Mouse (Mus musculus) layer of hippocampus, adult 9-11 months (tissue): ENCODE measurements around the gene Cep78.

Experiments
- DNase-seq: peaks from one replicate; pipeline ENCODE4 v3.0.0; 2022

Gene Cep78

DNA sequence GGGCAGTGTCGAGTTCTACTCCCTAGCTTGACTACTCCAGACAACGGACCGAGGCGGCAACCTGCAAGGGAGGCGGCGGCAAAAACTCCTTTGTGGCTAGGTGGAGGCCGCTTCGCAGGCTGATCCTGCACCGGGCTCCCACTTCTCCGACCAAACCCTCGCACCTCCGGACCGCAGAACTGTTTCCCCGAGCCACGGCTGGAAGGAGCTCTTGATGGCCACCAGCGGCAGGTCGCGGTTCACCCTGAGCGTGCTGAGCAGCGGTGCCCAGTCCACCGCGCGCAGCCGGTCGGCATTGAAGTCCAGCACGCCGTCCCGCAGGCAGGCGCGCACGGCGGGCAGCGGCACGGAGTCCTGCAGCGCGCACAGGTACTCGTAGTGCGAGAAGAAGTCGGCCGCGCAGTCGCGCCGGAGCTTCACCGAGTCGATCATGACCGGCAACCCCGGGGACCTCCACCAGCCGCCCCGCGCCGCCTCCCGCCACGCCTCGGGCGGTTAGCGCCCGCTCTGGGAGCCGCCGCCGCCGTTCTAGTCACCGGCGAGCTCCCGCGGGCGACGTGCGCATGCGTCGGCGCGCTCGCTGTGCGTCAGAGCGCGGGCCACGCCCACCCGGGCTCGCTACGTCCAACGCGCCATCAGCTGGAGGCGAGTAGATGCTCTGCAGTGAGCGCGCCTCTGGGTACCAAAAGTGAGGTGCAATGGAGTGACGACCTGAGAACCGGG lies at the start of gene Cep78:
Gene Cep78 (minus strand): TSS at position 541 of the 723 bp plus-strand sequence.
- peak; percentile 91 for DNase-seq

DNA sequence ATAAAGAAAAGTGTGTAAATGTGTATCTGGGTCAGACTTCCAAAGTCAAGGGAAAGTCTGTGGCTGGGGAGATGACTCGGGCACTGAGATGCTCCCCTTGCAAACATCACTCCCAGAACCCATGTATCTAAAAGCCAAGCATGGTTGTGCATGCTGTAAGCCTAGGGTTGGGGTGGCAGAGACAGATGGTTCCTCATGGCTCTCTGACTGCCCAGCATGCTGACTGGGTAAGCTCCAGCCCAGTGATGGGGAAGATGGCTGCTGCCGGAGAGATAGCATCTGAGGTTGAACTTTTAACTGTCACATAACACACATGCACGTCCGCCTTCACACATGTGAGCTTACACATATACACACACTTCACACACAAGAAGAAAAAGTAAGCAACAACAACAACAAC lies 46.5 kb upstream of the Cep78 start:
- DNase-seq = no peak

DNA sequence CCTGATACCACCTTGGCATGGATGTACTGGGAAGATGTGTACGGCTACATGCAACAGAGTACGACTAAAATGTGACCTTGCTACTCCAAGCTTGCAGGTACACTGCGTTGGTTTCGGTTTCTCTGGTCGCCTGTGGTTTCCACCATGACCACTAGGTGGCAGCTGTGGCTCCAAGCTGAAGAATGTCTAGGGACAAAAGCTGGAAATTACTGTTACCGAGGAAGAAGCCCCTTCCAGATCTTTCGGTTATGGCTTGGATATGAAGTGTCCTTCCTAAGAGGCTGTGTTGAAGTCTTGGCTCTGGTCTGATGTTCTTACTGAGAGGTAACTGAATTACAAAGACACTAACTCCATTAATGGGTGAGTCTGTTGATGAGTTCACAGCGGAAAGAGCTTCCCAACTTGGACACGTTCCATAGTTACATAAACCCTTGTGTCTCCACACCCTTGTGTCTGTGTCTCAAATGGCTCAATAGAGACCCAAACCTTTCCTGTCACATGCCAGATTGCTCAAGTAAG lies 44.5 kb upstream of the Cep78 start:
- DNase-seq = peak; percentile 70

DNA sequence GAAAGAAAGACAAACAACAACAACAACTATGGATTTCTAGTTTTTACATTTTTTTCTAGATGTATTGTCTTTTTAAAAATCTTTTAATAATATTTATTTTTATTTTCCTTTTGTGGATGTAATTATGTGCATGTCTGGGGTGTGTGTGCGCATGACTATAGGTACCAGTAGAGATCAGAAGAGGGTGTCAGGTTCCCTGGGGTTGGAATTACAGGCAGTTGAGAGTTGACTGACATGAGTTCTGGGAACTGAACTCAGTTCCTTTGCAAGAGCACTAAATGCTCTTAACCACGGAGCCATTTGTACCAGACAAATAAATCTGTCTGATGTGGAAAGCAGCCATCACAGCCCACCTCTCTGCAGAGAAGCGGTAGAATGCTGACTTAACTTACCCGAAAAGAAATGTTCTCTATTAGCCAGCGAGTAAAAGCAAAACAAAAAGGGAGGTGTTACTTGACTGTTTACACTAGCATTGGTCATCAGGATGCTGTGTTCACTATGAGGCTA lies 44.0 kb upstream of the Cep78 start:
- DNase-seq = peak; percentile 6

DNA sequence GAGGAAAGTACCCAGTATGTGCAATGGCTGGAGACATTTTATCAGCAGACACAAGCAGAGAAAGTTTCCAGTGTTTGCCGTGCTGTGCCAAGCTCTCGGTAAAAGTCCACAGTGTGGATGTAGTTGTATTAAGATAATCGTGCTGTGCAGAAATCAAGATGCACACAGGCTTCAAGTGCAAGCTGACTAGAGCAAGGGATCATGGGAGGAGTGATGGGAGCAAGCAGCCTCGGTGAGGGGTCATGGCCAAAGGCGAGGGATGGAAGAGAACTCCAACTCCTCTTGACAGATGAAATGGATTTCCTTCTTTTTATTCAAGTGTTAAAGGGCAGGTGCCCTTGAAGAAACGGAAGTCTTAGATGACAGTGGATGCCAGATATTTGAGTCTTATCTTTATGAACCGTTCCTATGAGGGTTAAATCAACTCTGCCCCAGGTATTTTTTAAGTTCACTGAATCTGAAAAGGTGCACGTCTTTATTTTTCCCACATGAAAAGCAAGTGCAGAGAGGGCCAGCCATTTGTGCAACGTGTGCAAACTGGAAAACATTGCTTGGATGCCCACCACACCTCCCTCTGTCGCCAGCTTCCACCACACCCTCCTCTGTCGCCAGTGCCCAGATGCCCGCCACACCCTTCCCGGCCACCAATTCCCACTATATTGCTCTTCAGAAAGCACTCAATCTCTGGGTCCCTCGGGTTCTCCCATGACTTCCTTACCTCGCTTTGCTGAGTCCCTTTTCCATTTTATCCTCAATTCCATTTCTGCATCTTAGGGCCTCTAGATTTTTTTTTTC lies 43.3 kb upstream of the Cep78 start:
- no peak for DNase-seq

DNA sequence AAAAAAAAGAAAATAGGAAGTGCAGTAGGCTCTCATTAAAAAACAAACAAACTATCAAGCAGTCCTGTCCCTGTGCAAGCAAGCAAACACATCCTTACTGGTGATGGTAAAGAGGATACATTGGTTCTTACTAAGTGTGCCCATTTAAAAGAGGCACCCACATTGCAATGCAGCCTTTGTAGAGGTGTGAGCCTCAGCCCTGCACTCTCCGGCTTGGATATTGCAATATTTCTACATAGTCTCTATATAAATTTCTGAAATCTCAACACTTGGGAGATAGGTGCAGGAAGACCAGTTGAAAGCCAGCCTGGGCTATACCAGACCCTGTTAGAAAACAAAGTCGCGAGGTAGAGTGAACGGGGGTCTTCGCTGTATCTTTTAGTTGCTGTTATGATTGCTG lies 41.5 kb upstream of the Cep78 start:
- DNase-seq = no peak

DNA sequence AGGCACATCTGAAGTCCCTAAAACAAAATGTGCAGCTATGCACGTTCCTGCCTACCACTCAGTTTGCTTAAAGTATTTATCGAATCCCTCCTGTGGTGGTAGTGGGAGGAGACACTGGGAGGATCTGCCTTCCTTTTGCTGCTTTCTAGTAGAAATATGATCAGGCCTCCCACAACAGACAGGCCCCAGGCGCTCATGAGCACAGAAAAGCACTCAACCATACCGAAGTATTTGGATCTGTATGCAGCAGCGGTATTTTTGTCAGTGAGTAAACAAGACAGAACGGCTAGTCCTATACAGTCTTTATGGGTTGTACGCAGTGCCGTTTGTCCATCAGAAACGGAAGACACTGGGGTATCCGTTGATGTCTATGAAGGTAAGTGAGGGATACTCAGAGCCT lies 37.4 kb upstream of the Cep78 start:
- DNase-seq = no peak

DNA sequence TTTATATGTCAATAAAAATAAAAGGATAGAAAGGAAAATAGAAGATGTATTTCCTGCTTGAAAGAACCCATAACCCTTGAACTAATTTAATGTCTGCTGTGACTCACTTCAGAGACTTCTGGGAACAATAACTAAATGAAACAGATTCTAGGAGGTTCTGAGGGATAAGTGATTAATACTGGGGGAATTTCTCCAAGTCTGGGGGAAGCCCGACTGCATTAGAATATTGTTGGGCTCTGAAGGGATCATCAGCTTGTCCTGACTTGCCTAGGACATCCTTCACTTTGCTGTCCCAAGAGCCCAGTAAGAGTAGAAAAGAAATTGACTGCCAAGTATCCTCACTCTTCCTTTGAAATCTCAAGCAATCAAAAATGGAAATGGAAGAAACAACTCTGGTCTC lies 31.4 kb upstream of the Cep78 start:
- no peak for DNase-seq

DNA sequence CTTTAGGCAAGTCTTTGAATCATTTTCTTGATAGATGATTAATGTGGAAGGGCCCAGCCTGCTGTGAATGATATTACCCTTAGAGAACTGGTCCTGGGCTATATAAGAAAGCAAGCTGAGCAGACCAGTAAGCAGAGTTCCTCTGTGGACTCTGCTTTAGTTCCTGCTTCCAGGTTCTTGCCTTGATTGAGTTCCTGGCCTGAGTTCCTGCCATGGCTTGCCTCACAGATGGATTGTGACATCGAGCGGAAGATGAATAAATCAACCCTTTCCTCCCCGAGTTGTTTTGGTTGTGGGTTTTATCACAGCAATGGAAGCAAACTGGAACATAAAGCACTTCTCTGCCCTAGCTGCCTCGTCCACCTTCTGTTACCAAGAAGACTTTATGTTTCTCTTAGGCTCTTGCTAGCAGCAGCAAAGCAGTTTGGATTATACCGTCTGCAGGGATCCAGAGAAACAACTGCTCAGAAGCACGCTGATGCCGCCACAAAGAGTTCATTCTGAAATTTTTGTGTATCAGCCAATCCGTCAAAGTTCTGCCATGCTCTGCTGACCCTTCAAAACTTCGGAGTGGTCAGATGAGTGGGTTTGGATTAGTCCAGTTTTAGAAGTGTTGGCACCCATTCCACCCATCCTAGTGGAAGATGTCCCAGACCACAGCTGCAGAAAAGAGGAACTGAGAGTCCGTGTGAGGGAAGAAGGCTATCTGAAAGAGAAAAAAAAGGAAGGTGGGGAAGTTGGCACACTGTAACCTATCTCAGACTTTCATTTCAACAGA lies 30.6 kb upstream of the Cep78 start:
- DNase-seq = peak; percentile 58

DNA sequence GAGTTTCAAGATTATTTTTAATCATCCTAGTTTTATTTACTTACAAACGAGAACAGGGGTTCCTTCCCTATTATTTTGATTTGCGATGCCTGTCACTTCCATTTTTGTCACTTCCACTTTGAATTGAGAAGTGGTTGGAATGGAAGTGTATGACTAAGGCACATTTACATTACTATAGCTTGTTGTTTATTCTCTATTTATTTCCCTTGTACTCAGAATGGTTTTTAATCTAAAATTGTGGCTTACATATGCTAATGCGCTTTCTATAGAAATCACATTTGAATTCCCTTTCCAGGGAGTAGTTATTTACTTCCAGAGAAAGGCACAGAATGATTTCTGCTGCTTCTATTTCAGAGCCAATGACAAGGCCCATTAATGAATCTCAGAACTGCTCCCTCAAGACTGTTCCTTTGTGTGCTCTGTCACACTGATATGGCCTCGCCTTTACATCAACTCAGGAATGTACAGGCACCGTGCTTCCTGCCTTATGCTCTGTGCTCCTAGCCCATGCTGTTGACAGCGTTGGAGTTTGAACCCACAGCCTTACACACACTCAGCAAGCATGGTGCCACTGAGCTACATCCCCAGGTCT lies 25.1 kb upstream of the Cep78 start:
- DNase-seq = no peak

DNA sequence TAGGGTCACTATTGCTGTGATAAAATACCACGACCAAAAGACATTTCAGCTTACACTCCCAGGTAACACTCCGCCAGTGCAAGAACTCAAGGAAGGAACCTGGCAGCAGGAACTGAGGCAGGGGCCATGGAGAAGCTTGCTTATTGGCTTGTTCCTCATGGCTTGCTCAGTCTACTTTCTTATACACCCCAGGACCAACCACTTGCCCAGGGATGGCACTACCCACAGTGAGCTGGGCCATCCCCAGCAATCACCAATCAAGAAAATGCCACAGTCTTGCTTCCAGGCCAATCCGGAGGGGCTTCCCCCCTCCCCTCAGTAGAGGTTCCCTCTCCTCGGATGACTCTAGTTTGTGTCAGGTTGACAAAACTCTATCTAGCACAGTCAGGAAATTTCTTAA lies 24.3 kb upstream of the Cep78 start:
- no peak for DNase-seq

DNA sequence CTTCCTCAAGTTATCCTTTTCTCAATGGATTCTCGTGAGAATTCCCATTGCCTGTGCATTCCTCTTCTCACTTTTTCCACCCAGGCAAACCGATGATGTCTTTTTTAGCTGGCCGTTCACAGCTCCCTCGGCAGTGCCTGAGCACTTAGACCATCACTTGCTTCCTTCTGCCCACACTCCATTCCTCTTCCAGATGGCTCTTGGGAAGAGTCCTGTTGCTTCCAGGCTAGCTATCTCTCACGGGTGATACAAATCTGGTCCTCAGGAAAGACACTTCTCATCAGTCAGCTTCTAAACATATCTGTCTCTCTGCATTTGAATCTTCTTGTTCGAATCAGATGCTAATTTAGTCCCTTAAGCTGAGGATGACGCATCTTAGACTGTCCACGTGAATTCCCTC lies 22.3 kb upstream of the Cep78 start:
- DNase-seq = no peak

DNA sequence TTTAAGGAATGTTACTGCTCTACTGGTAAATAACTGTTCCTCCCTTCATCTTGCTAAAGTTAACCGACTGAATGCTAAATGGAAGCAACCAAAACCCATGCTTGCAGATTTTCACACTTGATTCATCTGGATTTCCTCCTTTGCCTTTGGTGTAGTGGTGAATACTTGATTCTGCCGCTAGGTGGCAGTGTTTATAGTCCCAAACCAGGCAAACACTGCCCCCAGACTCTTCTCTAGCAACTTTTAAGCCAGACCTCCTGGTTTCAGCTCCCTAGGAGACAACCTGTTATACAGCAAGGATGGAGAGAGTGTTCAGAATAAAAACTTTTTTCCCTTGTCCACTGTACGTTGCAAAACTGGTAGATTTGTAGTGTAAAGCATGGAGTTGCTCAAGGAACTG lies 13.4 kb upstream of the Cep78 start:
- peak; percentile 61 for DNase-seq

DNA sequence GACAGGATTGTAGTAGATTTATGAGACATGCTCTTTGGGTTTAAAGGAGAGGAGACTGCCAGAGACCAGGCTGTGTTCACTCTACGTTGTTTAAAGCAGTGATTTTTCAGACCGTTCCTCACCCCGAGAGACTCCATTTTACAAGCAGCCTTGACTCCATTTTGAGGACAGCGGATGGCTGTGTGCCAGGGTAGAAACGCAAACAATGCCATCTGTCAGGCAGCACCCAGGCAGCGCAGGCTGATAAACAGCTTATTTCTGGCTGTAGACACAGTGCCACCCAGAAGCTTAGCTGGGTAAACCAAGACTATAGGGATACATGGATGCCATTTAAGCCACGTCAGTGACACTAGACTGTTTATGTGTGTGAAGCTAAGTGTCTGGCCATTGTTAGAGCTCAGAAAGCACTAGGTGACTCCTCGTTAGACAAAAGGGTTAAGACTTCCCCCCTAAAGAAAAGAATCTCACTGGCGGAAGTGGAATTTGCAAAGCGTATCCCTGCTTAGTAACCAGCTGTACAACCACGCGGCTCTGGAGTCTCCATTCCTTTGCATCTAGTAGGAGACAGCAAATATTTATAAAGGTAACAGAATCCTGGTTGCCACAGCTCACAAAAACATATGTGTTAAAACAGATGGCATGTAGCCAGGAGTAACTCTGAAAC lies 12.2 kb upstream of the Cep78 start:
- DNase-seq = peak; percentile 84

DNA sequence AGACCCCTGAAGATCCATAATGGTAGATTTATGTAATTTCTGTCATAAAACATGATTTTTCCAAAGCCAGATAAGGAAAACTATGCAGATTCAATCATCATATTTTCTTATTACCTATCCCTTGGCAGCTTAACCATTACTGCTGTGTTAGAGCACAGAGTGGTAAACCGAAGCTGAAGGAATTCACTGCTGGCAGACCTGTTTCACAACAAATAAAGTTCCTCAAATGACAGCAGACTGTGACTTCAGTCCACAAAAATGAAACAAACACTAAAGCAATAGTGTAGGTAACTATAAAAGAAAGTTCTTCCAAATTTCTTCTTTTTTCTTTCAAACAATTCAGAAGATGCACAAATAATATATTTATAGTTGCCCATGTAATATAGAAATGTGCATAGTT lies 5.3 kb upstream of the Cep78 start:
- DNase-seq = no peak

DNA sequence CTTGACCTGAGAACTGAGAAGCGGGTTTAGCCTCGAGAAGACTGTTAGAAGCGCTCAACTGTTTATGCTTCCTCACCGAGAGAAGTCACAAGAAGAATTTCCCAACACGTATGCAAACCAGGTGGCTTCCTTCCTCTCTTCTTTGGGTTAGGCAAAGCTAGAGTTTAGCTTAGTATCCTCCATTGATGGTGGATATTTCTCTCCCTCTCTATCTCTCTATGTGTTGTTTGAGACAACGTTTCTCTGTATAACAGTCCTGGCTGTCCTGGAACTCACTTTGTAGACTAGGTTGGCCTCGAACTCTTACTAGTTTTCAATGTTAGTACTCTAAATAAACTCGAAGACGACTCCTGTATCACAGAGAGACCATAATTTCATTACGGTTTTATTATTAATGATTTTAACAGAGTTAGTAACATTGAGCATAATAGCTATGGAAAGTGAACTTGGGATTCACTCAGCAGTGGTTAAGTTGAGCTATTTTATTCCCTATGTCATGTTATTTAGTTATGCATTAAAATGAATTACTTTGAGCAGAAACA lies 454 bp upstream of the Cep78 start:
- DNase-seq = no peak

DNA sequence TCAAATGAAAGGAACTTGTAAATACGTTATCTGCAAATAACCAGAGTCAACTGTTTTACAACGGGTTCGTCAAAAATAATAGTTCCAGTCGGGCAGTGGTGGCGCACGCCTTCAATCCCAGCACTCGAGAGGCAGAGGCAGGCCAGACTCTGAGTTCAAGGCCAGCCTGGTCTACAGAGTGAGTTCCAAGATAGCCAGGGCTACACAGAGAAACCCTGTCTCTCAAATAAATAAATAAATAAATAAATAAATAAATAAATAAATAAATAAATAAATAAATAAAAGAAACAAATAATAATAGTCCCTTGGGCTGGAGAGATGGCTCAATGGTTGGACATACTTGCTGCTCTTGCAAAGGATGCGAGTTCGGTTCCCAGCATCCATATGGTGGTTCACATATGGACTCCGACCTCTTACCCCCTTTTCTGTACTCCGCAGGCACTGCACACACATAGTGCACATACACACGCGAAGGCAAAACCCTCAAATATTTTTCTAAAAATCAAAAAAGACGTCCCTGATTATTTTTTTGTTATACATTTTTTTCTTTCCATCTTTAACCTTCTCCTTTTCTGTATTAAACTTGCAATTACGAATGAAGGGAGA lies 947 bp downstream of the Cep78 start:
- no peak for DNase-seq

DNA sequence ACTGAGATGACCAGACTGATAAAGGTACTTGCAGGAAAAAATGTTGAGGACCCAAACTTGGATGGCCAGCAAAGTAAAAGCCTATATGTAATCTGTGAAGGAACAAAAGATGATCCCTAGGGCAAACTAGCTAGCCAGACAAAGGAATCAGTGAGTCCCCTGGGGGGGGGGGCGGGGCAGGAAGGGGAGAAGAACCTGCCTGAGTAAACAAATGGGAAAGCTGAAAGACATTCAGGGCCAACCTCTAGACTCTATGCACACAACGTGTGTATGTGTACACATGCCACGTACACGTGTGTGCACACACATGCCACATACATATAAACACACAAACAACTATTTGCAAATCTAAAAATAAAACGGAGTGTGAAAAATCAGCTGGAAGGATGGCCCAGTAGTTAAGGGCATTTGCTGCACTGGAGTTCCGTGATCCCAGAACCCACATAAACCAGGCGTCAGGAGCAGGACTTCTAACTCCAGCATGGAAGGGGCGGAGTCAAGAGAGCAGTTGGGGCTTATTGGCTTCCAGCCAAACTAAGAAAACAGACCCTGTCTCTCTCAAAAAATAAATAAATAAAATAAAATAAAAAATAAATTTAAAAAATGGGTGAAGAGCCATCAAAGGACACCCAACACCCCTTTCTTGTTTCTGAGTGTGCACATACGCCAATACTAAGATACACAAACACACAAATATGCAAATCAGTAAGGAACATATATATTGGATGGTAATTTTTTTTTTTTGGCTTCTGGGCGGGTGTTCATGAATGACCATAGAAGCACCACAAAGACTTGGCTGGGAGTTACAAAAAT lies 1.7 kb downstream of the Cep78 start:
- DNase-seq = no peak

DNA sequence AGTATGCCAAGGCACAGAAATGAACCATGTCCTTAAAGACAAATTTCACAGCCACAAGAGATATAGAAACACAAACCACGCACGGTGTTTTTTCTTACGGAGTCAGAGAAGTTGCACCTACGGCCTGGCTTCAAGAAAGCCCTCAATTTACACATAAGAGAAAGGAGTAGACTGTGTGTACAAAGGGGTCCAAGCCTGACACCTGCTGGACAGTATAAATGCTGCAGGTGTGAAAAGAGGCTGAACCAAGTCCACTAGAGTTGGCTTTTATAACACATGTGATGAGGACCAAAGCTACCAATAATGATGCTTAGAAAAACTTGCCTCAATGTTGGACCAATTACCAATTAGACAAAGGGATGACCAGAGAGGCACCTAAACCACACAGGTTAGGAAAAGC lies 2.9 kb downstream of the Cep78 start:
- DNase-seq = peak; percentile 32

DNA sequence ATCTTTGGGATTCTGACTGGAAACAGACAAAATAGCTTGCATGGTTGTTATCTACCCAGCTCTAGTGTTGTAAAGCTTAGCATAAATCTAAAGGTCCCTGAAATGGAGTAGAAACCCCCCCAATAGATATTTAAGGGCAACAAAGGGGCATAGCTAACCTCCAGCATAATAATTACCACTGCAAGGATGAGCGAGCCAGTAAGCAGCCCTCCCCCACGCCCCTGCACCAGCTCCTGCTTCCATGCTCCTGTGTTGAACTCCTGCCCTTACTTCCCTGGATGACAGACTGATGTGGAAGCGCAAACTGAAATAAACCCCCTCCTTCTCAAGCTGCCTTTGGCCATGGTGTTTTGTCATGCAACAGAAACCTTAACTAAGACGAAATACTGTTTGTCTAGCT lies 11.4 kb downstream of the Cep78 start:
- DNase-seq = no peak

DNA sequence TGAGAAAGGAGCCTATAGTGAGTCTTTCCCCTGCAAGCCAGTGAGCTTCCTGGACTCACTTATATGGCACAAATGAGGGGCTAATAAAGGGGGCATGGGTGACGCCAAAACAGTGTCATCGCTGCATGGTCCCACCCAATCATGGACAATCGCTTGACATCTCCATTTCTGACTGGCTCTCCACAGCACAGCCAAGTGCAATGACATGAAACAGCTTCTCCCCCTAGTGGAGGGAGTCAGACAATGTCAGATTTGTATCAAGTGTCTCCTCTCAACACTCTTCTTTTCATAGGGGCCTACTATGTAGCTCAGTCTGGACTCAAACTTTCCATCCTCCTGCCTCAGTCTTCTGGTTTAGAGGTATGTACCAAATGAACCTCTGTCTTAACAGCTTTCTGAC lies 19.7 kb downstream of the Cep78 start:
- DNase-seq = peak; percentile 64
